Comparison of ENCODE assay signal across 8 mouse cellular contexts in genomic region chr13:53285756-53286361, GRCm38 (mm10). TPM values are rescaled to one million over a fixed set of nuclear protein-coding genes. Genes with fewer than 3 reads are reported as not detected.
DNase-seq lines count a peak whose midpoint lies in the region; ATAC-seq and TF ChIP-seq lines count a peak whose summit lies in the region.

Gene Ror2 (minus strand): TSS chr13:53286124.

- peak within 1 kb of the TSS; percentile 94 for H3K9ac ChIP-seq in intestine, embryonic 14.5 days (ENCODE audit: low read length)
- peak within 1 kb of the TSS; percentile 73 for H3K9ac ChIP-seq in lung, embryonic 15.5 days

- H3K9me3 ChIP-seq in intestine, embryonic 14.5 days (ENCODE audit: control insufficient read depth, low read length): no peaks in the 10 kb centered on the region
- no peaks in the 10 kb centered on the region for H3K9me3 ChIP-seq in lung, embryonic 15.5 days

- peaks cover 36% of the 10 kb centered on the region for H3K4me1 ChIP-seq in intestine, embryonic 14.5 days (replicated peaks; ENCODE audit: control insufficient read depth, insufficient read depth, low read length)
- peaks cover 47% of the 10 kb centered on the region for H3K4me1 ChIP-seq in lung, embryonic 15.5 days
- H3K4me1 ChIP-seq in small intestine, adult 2 months (ENCODE audit: control insufficient read depth, insufficient read depth, insufficient read length, low read length): peaks cover 5% of the 10 kb centered on the region

- no peaks in the 10 kb centered on the region for H3K36me3 ChIP-seq in intestine, embryonic 14.5 days (ENCODE audit: control insufficient read depth, insufficient read depth, low read length)
- H3K36me3 ChIP-seq in lung, embryonic 15.5 days: no peaks in the 10 kb centered on the region
- no peaks in the 10 kb centered on the region for H3K36me3 ChIP-seq in small intestine, adult 2 months (ENCODE audit: control insufficient read depth, insufficient read depth, low read length)

- H3K27me3 ChIP-seq in intestine, embryonic 14.5 days (replicated peaks; ENCODE audit: control insufficient read depth, insufficient read depth, low read length): no peaks in the 10 kb centered on the region
- 0 out of 2 replicates have a peak, but pooled peaks cover 5% of the 10 kb centered on the region for H3K27me3 ChIP-seq in lung, embryonic 15.5 days
- peaks cover 11% of the 10 kb centered on the region; the same call in 1 of the 2 replicates for H3K27me3 ChIP-seq in small intestine, adult 2 months (ENCODE audit: control insufficient read depth, insufficient read depth, low read length)

- peak; percentile 88 for ATAC-seq in intestine, embryonic 14.5 days (replicated peaks; ENCODE audit: low FRiP score, low TSS enrichment, low read depth)
- peak; percentile 89 for ATAC-seq in lung, embryonic 15.5 days (ENCODE audit: borderline replicate concordance, extremely low read depth, low FRiP score, low TSS enrichment)

- TF ChIP-seq CTCF in brain, embryonic 14.5 days (IDR thresholded peaks at IDR 0.05; ENCODE audit: borderline replicate concordance, extremely low read depth, insufficient read depth, insufficient read length): peak; percentile 42; the same call in 1 of the 2 replicates
- TF ChIP-seq CTCF in small intestine, adult 2 months (IDR thresholded peaks at IDR 0.05; ENCODE audit: extremely low read depth, insufficient read length, insufficient replicate concordance, low read depth, low read length): peak; percentile 17; the same call in 1 of the 2 replicates

- H3K27ac ChIP-seq in intestine, embryonic 14.5 days (ENCODE audit: low read depth): peak within 1 kb of the TSS; percentile 83
- peak within 1 kb of the TSS; percentile 77 for H3K27ac ChIP-seq in lung, embryonic 15.5 days
- peak within 1 kb of the TSS; percentile 8; the same call in 1 of the 2 replicates for H3K27ac ChIP-seq in small intestine, adult 2 months (ENCODE audit: insufficient read depth, low read depth, low read length)

- peak within 1 kb of the TSS; percentile 93 for H3K4me3 ChIP-seq in intestine, embryonic 14.5 days (ENCODE audit: low read depth, low read length)
- peak within 1 kb of the TSS; percentile 69 for H3K4me3 ChIP-seq in lung, embryonic 15.5 days
- H3K4me3 ChIP-seq in small intestine, adult 2 months (ENCODE audit: low read depth, low read length): peak within 1 kb of the TSS; percentile 70

- H3K4me2 ChIP-seq in intestine, embryonic 14.5 days (ENCODE audit: low read length): peak within 1 kb of the TSS; percentile 75
- peak within 1 kb of the TSS; percentile 62 for H3K4me2 ChIP-seq in lung, embryonic 15.5 days

- no peak for TF ChIP-seq POLR2A in brain, embryonic 14.5 days (IDR thresholded peaks at IDR 0.05; ENCODE audit: borderline replicate concordance, extremely low read depth, insufficient read depth, insufficient read length, poor library complexity, severe bottlenecking)
- no peak for TF ChIP-seq POLR2A in small intestine, adult 2 months (IDR thresholded peaks at IDR 0.05; ENCODE audit: low read depth, low read length)

- peak; percentile 85 for DNase-seq in Muller cell, postnatal 12 days (ENCODE audit: inconsistent ontology term)
- peak; percentile 78 for DNase-seq in brain, embryonic 14.5 days (ENCODE audit: low read depth)
- DNase-seq in gastrocnemius, postnatal 25 days: peak; percentile 75
- peak; percentile 90 for DNase-seq in intestine, embryonic 14.5 days (ENCODE audit: low spot score)
- DNase-seq in spleen, postnatal 36 days (ENCODE audit: low spot score in 2 of 2): no peak
- no peak for DNase-seq in layer of hippocampus, adult 9-11 months

- under 1% methylated on average over 62 of the region's 68 CpGs for WGBS in intestine, embryonic 14.5 days
- under 1% methylated on average over 68 of the region's 68 CpGs for WGBS in lung, embryonic 15.5 days
- 1% methylated on average over 68 of the region's 68 CpGs for WGBS in small intestine, adult 2 months

RNA-seq across cellular contexts. Expression of gene Ror2, which starts in this region (rescaled TPM):
- 6.4 and 7.4 TPM in 2 replicates for polyA plus RNA-seq in brain, embryonic 14.5 days (2012; rRNA removed)
- under 1 TPM; 0.83 to 0.90 TPM for total RNA-seq in gastrocnemius, postnatal 25 days (2021)
- polyA plus RNA-seq in intestine, embryonic 14.5 days (2014; fragmentation: Nextera tagmentation; extraction: Ambion mirVana): 15.5 and 18.5 TPM in 2 replicates
- 17.1 and 17.6 TPM in 2 replicates for polyA plus RNA-seq in lung, embryonic 15.5 days (2015; fragmentation: Nextera tagmentation; extraction: Ambion mirVana)
- 5.9 and 6.8 TPM in 2 replicates for polyA plus RNA-seq in small intestine, adult 2 months (2012; rRNA removed)

Comparison
In these comparisons a context has a peak if more than half of its experiments do, and no peak if none do; other contexts are left out.
1. Peak in DNase-seq in gastrocnemius, postnatal 25 days; RNA of the gene not detected or under 1 TPM.
2. DNase-seq: peak in Muller cell, postnatal 12 days (single experiment), brain, embryonic 14.5 days (single experiment) and intestine, embryonic 14.5 days (single experiment); none in spleen, postnatal 36 days (0 of 2) and layer of hippocampus, adult 9-11 months (single experiment).
3. H3K27ac ChIP-seq: peak in every context shown above with its lines; median percentile 83 in intestine, embryonic 14.5 days; 77 in lung, embryonic 15.5 days; 8 in small intestine, adult 2 months.
4. Peak in every context shown above with its lines, with median percentiles within 50 percentile points of each other: H3K4me3 ChIP-seq.